In the genomic region with DNA sequence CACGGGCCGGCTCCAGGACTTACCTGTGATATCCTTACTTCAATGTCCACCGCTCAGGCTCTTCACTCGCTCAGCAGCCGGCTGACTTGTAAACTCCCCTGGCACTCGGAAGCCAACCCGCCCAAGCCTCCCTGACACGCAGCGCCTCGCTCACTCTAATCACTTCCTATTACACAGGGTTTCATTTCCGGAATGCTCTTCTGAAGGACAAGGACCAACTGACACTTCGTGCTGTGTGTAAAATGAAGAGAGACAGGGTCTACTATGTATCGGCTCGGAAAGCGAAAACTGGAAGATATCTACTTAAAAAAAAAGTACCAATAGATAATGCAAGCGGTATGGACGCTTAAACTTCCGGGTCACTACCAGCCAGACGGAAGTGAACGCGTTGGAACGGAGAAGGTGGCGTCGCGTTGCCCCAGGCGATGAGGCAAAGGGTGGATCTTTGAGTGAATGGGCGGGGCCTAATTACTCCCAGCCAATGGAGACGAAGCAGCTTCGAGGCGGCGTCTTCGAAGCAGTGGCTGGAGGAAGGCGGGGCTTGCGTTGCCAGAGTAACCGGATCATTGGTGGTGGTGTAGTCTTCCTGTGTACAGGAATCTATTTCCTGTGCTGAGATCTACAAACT, we compare ENCODE assay signal across 8 mouse cellular contexts. TPM values are rescaled to one million over a fixed set of nuclear protein-coding genes. Genes with fewer than 3 reads are reported as not detected.
DNase-seq lines count a peak whose midpoint lies in the region; ATAC-seq and TF ChIP-seq lines count a peak whose summit lies in the region.

A gene (minus strand): TSS at position 366 of the 628 bp plus-strand sequence.

- peak within 1 kb of the TSS; percentile 80 for H3K4me2 ChIP-seq in heart, embryonic 11.5 days
- peak within 1 kb of the TSS; percentile 73 for H3K4me2 ChIP-seq in kidney, embryonic 16.5 days (replicated peaks; ENCODE audit: low read depth, low read length)
- H3K4me2 ChIP-seq in myocyte (ENCODE audit: low read depth): peak within 1 kb of the TSS; percentile 75

- H3K27me3 ChIP-seq in C2C12 (ENCODE audit: control insufficient read depth, insufficient read depth, insufficient read length) (no peaks in the 10 kb centered on the region), myocyte (ENCODE audit: control insufficient read depth, insufficient read depth, insufficient read length) (no peaks in the 10 kb centered on the region)
- no peaks in the 10 kb centered on the region for H3K27me3 ChIP-seq in erythroblast, embryonic 14.5 days (ENCODE audit: control insufficient read depth)
- no peaks in the 10 kb centered on the region for H3K27me3 ChIP-seq in heart, embryonic 11.5 days (ENCODE audit: control insufficient read depth, insufficient read depth, low read length)
- H3K27me3 ChIP-seq in kidney, embryonic 16.5 days (ENCODE audit: insufficient read depth, low read length): no peaks in the 10 kb centered on the region
- H3K27me3 ChIP-seq in liver, adult 2 months (ENCODE audit: control insufficient read depth, insufficient read depth, low read length): no peaks in the 10 kb centered on the region
- H3K27me3 ChIP-seq in splenic B cell, adult 2 months (ENCODE audit: control insufficient read depth, insufficient read depth, low read length, poor library complexity, severe bottlenecking): no peaks in the 10 kb centered on the region

- TF ChIP-seq CTCF in C2C12 (IDR thresholded peaks at IDR 0.05; ENCODE audit: control insufficient read depth, insufficient read depth, insufficient read length): no peak
- no peak for TF ChIP-seq CTCF in brain, embryonic 14.5 days (IDR thresholded peaks at IDR 0.05; ENCODE audit: borderline replicate concordance, extremely low read depth, insufficient read depth, insufficient read length)
- no peak for TF ChIP-seq CTCF in liver, adult 2 months (IDR thresholded peaks at IDR 0.05; ENCODE audit: low read depth, low read length)

- DNase-seq in brain, embryonic 14.5 days (ENCODE audit: low read depth): peak; percentile 100
- DNase-seq in liver, adult 2 months (ENCODE audit: extremely low read depth, low read depth, low spot score): peak; percentile 92
- peak; percentile 98 for DNase-seq in splenic B cell, adult 2 months (ENCODE audit: low read depth, low spot score)

- H3K79me2 ChIP-seq in C2C12 (ENCODE audit: control insufficient read depth, insufficient read depth) (peaks cover 39% of the 10 kb centered on the region), myocyte (ENCODE audit: control insufficient read depth, insufficient read depth) (peaks cover 19% of the 10 kb centered on the region)
- H3K79me2 ChIP-seq in liver, adult 2 months (ENCODE audit: control insufficient read depth, insufficient read depth, low read length): peaks cover 3% of the 10 kb centered on the region; the same call in 1 of the 2 replicates

- ATAC-seq in heart, embryonic 11.5 days (replicated peaks; ENCODE audit: insufficient number of reproducible peaks, low FRiP score, low TSS enrichment): peak; percentile 98
- ATAC-seq in kidney, embryonic 16.5 days (ENCODE audit: low FRiP score, low TSS enrichment): peak; percentile 99

- peaks cover 30% of the 10 kb centered on the region for H3K4me1 ChIP-seq in erythroblast, embryonic 14.5 days (ENCODE audit: control insufficient read depth)
- H3K4me1 ChIP-seq in heart, embryonic 11.5 days (ENCODE audit: control insufficient read depth, insufficient read depth, low read length): peaks cover 5% of the 10 kb centered on the region; the same call in 1 of the 2 replicates
- H3K4me1 ChIP-seq in kidney, embryonic 16.5 days (ENCODE audit: insufficient read depth, low read length): peaks cover 10% of the 10 kb centered on the region
- peaks cover 1% of the 10 kb centered on the region for H3K4me1 ChIP-seq in liver, adult 2 months (ENCODE audit: control insufficient read depth, insufficient read depth, low read length)

- peak within 1 kb of the TSS; percentile 87 for H3K9ac ChIP-seq in heart, embryonic 11.5 days (ENCODE audit: low read depth, low read length)
- peak within 1 kb of the TSS; percentile 83 for H3K9ac ChIP-seq in kidney, embryonic 16.5 days (replicated peaks; ENCODE audit: low read length)
- peak within 1 kb of the TSS; percentile 81 for H3K9ac ChIP-seq in liver, adult 2 months (ENCODE audit: low read depth, low read length)

- H3K27ac ChIP-seq in heart, embryonic 11.5 days (ENCODE audit: low read depth, low read length): peak within 1 kb of the TSS; percentile 66
- H3K27ac ChIP-seq in kidney, embryonic 16.5 days (ENCODE audit: low read length): peak within 1 kb of the TSS; percentile 88
- H3K27ac ChIP-seq in liver, adult 2 months (replicated peaks; ENCODE audit: insufficient read depth, low read depth, low read length): peak within 1 kb of the TSS; percentile 26

- H3K79me3 ChIP-seq in C2C12 (ENCODE audit: low read depth): peaks cover 13% of the 10 kb centered on the region

- H3K4me3 ChIP-seq in C2C12 (ENCODE audit: insufficient read depth, poor library complexity, severe bottlenecking) (peak within 1 kb of the TSS; percentile 71), myocyte (peak within 1 kb of the TSS; percentile 88)
- H3K4me3 ChIP-seq in erythroblast, embryonic 14.5 days (replicated peaks): peak within 1 kb of the TSS; percentile 76
- peak within 1 kb of the TSS; percentile 94 for H3K4me3 ChIP-seq in heart, embryonic 11.5 days (ENCODE audit: low read depth, low read length)
- peak within 1 kb of the TSS; percentile 88 for H3K4me3 ChIP-seq in kidney, embryonic 16.5 days (ENCODE audit: low read length)
- H3K4me3 ChIP-seq in liver, adult 2 months (ENCODE audit: insufficient read depth, low read depth, low read length): peak within 1 kb of the TSS; percentile 90

- H3ac ChIP-seq in C2C12 (ENCODE audit: control insufficient read depth, insufficient read length, low read depth) (peak within 1 kb of the TSS; percentile 84), myocyte (ENCODE audit: control insufficient read depth, insufficient read length) (peak within 1 kb of the TSS; percentile 39)

- H3K9me3 ChIP-seq in erythroblast, embryonic 14.5 days (ENCODE audit: control insufficient read depth, low read length): no peaks in the 10 kb centered on the region
- no peaks in the 10 kb centered on the region for H3K9me3 ChIP-seq in heart, embryonic 11.5 days (replicated peaks; ENCODE audit: control insufficient read depth, low read length)
- H3K9me3 ChIP-seq in kidney, embryonic 16.5 days (ENCODE audit: low read length): no peaks in the 10 kb centered on the region

- TF ChIP-seq POLR2A in brain, embryonic 14.5 days (IDR thresholded peaks at IDR 0.05; ENCODE audit: borderline replicate concordance, extremely low read depth, insufficient read depth, insufficient read length, poor library complexity, severe bottlenecking): no peak
- peak; percentile 47; the same call in 1 of the 2 replicates for TF ChIP-seq POLR2A in liver, adult 2 months (IDR thresholded peaks at IDR 0.05; ENCODE audit: extremely low read depth, insufficient read depth, low read length)
- TF ChIP-seq POLR2A in myocyte (IDR thresholded peaks at IDR 0.05; ENCODE audit: insufficient read length, low read depth): peak; percentile 73

- WGBS in heart, embryonic 11.5 days (ENCODE audit: insufficient replicate concordance): under 1% methylated on average over 35 of the region's 35 CpGs
- WGBS in kidney, embryonic 16.5 days: under 1% methylated on average over 35 of the region's 35 CpGs
- WGBS in liver, adult 2 months: under 1% methylated on average over 35 of the region's 35 CpGs

- peaks cover 14% of the 10 kb centered on the region for H3K36me3 ChIP-seq in C2C12 (ENCODE audit: control insufficient read depth, insufficient read depth)
- H3K36me3 ChIP-seq in erythroblast, embryonic 14.5 days (ENCODE audit: control insufficient read depth): peaks cover 19% of the 10 kb centered on the region
- H3K36me3 ChIP-seq in heart, embryonic 11.5 days (ENCODE audit: control insufficient read depth, insufficient read depth, low read length): peaks cover 1% of the 10 kb centered on the region
- peaks cover 11% of the 10 kb centered on the region; the same call in 1 of the 2 replicates for H3K36me3 ChIP-seq in kidney, embryonic 16.5 days (ENCODE audit: insufficient read depth, low read length)
- H3K36me3 ChIP-seq in liver, adult 2 months (ENCODE audit: control insufficient read depth, insufficient read depth, low read length): peaks cover 4% of the 10 kb centered on the region; the same call in 1 of the 2 replicates
- peaks cover 3% of the 10 kb centered on the region for H3K36me3 ChIP-seq in myocyte (ENCODE audit: control insufficient read depth, insufficient read depth)
- peaks cover under 1% of the 10 kb centered on the region for H3K36me3 ChIP-seq in splenic B cell, adult 2 months (ENCODE audit: control insufficient read depth, insufficient read depth, low read length, poor library complexity, severe bottlenecking)

TF ChIP-seq in C2C12, 6 proteins besides CTCF, POLR2A, EP300 and RAD21:
- TF ChIP-seq MYOD1 (IDR thresholded peaks at IDR 0.05; ENCODE audit: control insufficient read depth, insufficient read length, low read depth): no peak
- no peak for TF ChIP-seq CEBPB (IDR thresholded peaks at IDR 0.05; ENCODE audit: low read depth)
- TF ChIP-seq FOSL1 (IDR thresholded peaks at IDR 0.05; ENCODE audit: insufficient read depth, low read length, poor library complexity, severe bottlenecking): no peak
- no peak for TF ChIP-seq USF1 (IDR thresholded peaks at IDR 0.05; ENCODE audit: low read depth)
- TF ChIP-seq MAX (IDR thresholded peaks at IDR 0.05): no peak
- no peak for TF ChIP-seq MYOG (IDR thresholded peaks at IDR 0.05; ENCODE audit: control insufficient read depth, extremely low read depth, insufficient read length)

TF ChIP-seq in myocyte, 11 proteins besides CTCF, POLR2A, EP300 and RAD21:
- no peak for TF ChIP-seq MAX (IDR thresholded peaks at IDR 0.05; ENCODE audit: low read depth)
- peak; percentile 81 for TF ChIP-seq E2F4 (IDR thresholded peaks at IDR 0.05; ENCODE audit: insufficient read depth)
- TF ChIP-seq MYOG (IDR thresholded peaks at IDR 0.05; ENCODE audit: control insufficient read depth in 1 of 3, insufficient read depth in 1 of 3, insufficient read length in 2 of 3, low read depth in 2 of 3): no peak
- 0 out of 2 replicates have a peak, but pooled peaks have one; percentile 27 for TF ChIP-seq CEBPB (IDR thresholded peaks at IDR 0.05; ENCODE audit: insufficient read depth, poor library complexity, severe bottlenecking)
- TF ChIP-seq USF1 (IDR thresholded peaks at IDR 0.05; ENCODE audit: low read depth): no peak
- TF ChIP-seq REST (IDR thresholded peaks at IDR 0.05; ENCODE audit: insufficient read depth, insufficient read length): no peak
- peak; percentile 66 for TF ChIP-seq POLR2AphosphoS2 (IDR thresholded peaks at IDR 0.05; ENCODE audit: insufficient read length, low read depth)

RNA-seq across cellular contexts. Expression of the gene that starts here (rescaled TPM):
- 5.0 TPM for polyA plus RNA-seq in C2C12 (2012; fragmentation: generic; extraction: Trizol)
- 10.7 and 12.3 TPM in 2 replicates for polyA plus RNA-seq in brain, embryonic 14.5 days (2012; rRNA removed)
- 0.12 and 0.21 TPM in 2 replicates for polyA plus RNA-seq in erythroblast, embryonic 14.5 days (2012)
- 25.8 and 30.1 TPM in 2 replicates for polyA plus RNA-seq in heart, embryonic 11.5 days (2014; fragmentation: Nextera tagmentation; extraction: Ambion mirVana)
- 31.0 and 31.8 TPM in 2 replicates for polyA plus RNA-seq in kidney, embryonic 16.5 days (2015; fragmentation: Nextera tagmentation; extraction: Ambion mirVana)
- total RNA-seq in liver, adult 2 months (2014; rRNA removed): 6.8 and 7.6 TPM in 2 replicates
- polyA plus RNA-seq in liver, adult 2 months (2012; rRNA removed): 1.9 and 2.0 TPM in 2 replicates
- 11.4 TPM for polyA plus RNA-seq in myocyte (2012; fragmentation: generic; extraction: Trizol)

Comparison
In these comparisons a context has a peak if more than half of its experiments do, and no peak if none do; other contexts are left out.
1. Peak in every context shown above with its lines: DNase-seq, ATAC-seq, H3K4me3 ChIP-seq and H3K27ac ChIP-seq.
2. H3K27ac ChIP-seq: peak in every context shown above with its lines; median percentile 88 in kidney, embryonic 16.5 days; 66 in heart, embryonic 11.5 days; 26 in liver, adult 2 months.